Mouse (Mus musculus) olfactory bulb, adult 2 months (tissue): Measurements from ENCODE around the gene BC029722.

Experiments used
- CTCF ChIP-seq: fragments of 200-500 bp; IDR thresholded peaks from 2 replicates; pipeline ENCODE4 v1.5.1; 2012; ENCODE audit warnings: low read depth, mild to moderate bottlenecking, low read length, moderate library complexity; ENCODE audit not compliant: insufficient read depth
- POLR2A ChIP-seq: fragments of 200-500 bp; IDR thresholded peaks from 2 replicates; pipeline ENCODE4 v1.6.1; 2012; ENCODE audit warnings: mild to moderate bottlenecking, low read depth, low read length, moderate library complexity; ENCODE audit not compliant: insufficient read depth

DNA sequence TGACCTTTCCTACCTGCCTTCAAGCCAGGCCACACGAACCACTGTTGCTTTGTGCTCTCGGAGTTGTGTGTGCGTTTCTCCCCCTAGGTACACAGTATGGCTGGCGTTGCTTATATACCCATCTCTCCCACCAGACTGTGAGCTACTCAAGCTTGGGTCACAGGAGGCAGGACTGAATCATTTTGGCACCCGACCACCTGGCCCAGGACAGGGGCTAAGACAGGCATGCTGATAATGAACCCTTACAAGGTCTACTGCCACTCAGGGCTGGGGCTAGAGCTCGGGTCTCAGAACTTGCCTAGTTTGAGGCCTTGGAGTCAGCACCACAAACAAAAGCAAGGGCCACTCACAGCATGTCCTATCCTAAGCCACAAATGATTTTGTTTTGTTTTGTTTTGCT is 42.4 kb upstream of the BC029722 start:
- TF ChIP-seq POLR2A (no peak), CTCF (no peak)
